Mouse (Mus musculus): ENCODE measurements at regions not wholly inside any gene's neighbourhood (a gene's known extent, or its start where the extent isn't known, plus 50 kb on each side); places are given as distances from the start of the nearest gene placed in this dataset.
A peak's percentile ranks its signal among the peaks of the same experiment; 100 is the strongest.

DNA sequence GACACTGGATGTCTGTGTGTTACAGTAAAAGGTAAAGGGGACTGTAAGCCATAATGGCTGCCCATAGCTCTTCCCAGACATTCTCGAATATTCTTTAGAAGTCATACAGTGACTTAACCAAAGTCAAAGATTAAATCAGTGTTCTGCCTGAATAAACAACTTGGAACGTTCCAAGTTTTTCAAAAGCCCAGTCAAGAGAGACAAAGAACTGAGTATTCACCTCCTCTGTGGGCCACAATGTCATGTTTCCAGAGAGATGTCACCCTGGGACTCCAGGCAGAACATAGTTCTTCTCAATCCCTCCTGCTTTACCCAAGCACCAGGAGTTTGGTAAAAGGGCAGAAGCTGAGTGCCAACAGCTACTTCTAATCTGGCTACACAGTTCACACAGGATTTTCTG, 58.2 kb upstream of the Nt5e start:
- intact Hi-C loops (cut with DNase I) = no loop called here
- no peak for DNase-seq (ENCODE audit: low spot score)

DNA sequence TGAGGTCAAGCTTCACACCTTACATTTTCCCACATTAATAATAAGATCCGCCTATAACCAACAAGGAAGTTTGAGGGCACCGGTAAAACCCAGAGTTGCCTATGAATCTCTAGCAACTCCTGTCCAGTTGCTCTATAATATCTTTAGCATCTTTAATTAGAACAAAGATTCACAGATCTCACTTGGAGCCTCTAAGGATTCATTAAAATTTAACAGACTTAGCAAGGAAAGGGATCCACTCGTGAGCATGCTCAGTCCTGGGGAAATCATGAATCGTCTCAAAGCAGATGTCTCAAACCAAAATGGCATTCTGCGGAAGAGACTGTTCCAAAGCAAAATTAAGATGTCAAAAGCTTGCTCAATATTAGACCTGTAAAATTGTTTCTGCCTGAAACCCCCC, 57.8 kb upstream of the Nt5e start:
- no peak for DNase-seq (ENCODE audit: low spot score)
- intact Hi-C loops (cut with DNase I) = no loop called here

DNA sequence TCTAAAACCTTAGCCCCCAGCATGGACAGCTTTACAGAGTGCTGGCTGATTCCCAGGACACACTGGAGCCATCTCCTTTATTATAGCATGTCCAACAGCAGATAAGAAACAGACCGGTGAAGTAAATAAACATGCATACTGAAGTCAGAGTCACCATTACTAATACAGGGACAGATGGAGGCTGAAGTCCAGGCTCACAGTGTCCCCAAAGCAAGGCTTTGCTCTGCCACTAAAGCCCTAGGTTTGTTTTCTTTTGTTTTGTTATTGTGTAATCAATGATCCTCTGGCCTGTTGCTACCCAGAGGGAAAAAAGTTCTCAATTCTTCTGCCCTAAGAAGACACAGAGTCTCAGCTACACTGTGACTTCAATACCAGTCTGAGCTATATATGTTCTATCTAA, 56.2 kb upstream of the Nt5e start:
- no peak for DNase-seq (ENCODE audit: low spot score)
- intact Hi-C loops (cut with DNase I) = no loop called here

DNA sequence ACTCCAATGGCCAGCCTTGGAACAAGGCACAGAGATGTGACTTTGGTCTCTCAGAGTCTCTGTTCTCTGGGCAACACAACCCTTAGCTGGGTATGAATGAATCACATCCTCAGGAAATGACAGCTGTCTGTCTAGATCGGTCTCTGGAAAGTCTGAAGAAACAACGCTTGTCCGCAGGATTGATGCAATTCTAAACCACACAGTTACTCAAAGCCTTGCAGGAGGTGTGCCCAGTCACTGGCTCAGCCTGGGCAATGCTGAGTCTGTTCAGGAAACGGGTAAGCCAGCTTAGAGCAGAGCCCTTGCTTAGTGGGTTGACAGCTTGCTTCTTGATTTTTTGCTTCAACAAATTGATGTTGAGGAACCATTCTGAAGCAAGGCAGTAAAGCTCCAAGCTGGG, 53.7 kb upstream of the Nt5e start:
- DNase-seq (ENCODE audit: low spot score) = no peak
- intact Hi-C loops (cut with DNase I) = no loop called here

DNA sequence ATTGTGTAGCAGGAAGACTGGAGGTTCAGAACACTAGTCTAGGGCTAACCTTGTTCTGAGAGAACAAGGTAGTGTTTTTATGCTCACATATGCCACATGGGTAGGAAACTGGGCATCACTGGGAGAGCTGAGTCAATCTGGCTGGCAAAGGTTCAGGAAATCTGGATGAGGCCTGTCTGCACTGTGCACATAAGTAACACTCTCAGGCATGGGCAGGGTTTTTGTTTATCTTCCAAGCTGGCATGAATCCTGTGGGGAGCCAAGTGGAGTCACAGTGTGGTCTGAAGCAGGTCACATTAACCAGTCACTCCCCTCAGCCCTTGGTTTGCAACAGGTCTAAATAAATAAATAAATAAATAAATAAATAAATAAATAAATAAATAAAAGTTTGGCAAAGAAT, 53.0 kb upstream of the Nt5e start:
- peak; percentile 33 for DNase-seq (ENCODE audit: low spot score)

DNA sequence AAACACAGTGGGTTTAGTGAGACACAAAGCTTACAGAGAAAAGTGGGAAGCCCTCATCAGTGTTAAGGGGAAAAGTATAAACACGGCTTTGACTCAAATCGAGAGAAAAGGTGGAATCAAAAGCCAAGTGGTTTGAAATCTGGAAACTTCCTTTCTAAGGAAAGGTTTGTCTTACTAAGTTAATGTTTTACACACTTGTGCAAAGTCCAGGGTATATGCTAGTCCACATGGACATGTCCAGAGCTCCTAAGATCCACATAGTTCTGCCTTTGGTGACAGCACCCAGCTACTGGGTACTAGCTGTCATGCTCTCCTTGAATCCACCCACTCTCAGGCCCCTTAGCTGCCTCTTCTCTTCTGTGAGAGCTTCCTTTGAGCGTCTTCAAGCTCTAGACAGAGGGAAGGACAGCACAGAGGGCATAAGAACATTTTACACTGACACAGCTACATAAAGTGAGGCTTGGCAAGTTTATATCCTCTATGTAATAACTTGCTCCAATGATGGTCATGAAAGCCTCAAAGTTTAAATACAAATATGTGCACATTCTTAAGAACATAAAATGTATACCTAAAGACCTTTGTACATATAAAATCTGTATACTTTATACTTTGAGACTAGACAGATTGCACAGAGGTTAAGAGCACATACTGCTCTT, 52.2 kb upstream of the Nt5e start:
- intact Hi-C loops (cut with DNase I) = loop anchor here (5.0 kb wide), 1 partner anchor 87 kb away; no protein-coding TSS in a partner anchor

More for the DNA sequence above, 53.0 kb upstream of the Nt5e start:
- intact Hi-C loops (cut with DNase I) = no loop called here

DNA sequence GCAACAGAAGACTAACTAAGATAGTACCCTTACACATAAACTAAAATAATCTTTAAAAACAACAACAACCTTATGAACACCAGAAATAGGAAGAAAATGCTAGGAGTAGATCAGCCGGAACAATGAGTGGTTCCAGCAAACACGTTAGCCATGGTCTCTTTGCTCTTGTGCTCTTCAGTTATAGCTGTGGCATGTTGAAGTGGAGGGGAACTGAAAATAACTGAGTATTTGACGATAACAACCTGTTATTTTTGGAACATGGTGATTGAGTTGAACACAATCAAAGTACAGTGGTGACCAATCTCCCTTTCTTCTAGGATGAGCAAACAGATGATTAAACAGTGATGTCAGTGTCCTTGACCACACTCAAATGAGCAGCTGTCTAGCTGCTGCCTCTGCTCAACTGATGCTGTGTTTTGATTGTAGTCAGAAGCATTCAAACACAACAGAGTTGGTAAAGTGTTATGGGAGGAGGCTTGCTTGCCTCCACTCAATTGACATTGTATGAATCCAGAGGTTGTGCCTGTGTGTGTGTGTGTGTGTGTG, 50.9 kb upstream of the Nt5e start:
- no peak for DNase-seq (ENCODE audit: low spot score)
- intact Hi-C loops (cut with DNase I) = loop anchor here (5.0 kb wide), 1 partner anchor 86 kb away; no protein-coding TSS in a partner anchor

More for the DNA sequence above, 52.2 kb upstream of the Nt5e start:
- DNase-seq (ENCODE audit: low spot score) = no peak

DNA sequence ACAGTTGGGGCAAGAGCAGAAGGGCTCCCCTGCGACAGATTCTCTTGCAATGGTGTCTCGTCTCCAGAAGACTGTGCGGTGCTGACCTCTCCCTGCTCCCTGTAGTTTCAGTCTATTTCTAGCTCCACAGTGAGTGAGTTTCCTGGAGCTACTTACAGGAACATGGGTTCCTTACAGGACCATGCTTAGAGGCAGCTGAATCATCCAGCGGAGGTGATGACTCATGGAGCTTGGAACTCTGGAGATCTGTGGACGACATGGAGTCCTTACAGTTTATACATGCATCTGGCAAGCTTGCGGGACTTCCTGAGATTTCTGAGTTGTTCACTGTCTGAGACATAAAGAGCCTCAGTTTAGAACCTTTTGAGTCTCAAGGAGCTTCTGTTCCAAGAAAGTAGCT, 50.0 kb upstream of the Nt5e start:
- no peak for DNase-seq (ENCODE audit: low spot score)
- intact Hi-C loops (cut with DNase I) = loop anchor here (5.0 kb wide), 1 partner anchor 85 kb away; no protein-coding TSS in a partner anchor
